Mouse (Mus musculus): ENCODE measurements around the gene Prlr.

Prlr gene

DNA sequence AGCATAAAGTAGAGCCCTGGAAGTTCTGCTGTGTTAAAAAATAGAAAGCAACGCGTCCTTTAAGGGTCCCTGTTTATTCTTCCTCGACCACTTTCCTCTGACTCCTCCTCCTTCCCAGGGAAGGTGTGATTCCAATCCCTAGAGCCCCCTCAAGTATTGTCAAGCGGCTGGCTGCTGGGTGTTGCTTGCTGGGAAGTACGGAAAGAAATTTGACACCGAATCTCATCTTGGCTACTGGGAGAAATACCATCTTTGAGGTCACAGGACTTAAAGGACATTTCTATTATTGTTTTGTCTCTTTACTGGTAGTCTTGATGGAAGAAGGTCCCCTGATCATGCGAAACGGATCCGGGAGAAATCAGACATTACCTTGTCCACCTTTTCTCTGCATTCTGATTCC lies at the start of gene Prlr:
Gene Prlr (plus strand): TSS at position 156 of the 400 bp plus-strand sequence.
- DNase-seq: no peak

DNA sequence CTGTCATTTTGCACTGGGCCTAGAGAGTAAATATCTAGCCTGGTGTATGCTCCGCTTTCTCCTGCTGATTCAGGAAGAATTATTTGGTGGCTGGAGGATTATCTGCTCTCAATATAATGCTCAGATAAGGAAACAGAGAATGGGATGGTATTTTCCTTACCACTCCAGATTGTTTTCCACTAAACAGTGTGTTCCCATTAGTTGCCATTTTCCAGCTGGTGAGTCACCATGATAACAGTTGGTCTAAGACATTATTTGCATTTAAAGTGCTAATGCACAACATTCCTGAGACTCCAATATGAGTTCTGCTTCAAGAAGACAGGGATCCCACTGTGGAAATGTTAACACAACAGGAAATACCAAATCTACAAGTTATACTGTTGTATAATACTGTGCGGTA lies 43.3 kb upstream of the Prlr start:
- DNase-seq: no peak

DNA sequence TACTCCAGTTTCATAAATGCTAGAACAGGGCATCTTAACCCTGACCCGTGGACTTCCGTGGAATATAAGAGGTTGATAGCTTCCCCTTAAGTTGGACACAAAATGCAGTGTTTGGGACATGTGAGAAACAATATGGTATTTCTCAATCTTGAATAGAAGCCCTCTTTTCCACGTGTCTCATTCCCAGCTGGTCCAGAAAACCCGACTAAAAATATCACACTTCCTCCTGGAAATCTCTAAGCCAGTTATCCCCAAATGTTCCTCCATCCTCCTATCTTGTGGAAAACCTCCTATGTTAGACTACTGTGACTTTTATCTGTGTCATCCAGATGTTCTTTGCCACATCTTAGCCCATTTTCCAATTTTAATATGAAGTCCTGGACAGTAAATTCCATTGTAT lies 42.1 kb upstream of the Prlr start:
- no peak for DNase-seq

DNA sequence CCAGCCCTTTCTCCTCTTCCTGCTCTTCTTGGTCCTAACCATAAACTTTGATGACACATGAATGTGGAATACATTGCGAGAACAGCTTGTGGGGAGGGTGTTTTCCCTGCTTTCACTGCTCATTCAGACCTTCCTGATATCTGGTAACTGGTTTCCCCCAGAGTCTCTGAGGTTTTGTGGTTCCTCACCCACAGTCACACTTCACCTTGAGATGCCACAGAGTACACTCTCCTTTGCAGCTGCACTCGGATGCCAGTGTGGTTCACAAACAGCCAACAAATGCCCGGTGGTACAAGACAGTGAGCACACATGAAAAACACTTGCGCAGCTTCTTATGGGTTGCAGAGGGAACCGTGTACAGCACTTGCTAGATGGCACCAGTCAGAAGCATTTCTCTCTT lies 32.5 kb upstream of the Prlr start:
- DNase-seq: no peak

DNA sequence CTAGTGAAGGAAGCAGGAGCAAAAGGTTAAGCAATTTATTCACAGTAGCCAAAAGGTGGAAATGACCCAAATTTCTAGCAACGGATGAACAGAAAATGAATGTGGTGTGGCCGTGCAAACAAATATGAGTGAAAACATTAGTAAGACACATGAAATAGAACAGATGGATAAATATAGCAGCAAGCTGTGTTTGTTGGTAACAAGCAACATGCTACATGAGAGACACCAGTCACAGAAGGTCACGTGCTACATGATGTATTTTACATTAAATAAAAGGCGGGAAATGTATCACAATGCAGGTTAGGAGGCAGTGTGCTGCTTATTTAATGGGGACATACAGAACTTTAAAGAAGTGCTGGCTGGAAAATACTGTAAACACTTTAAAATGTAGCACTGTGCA lies 28.8 kb upstream of the Prlr start:
- DNase-seq: no peak

DNA sequence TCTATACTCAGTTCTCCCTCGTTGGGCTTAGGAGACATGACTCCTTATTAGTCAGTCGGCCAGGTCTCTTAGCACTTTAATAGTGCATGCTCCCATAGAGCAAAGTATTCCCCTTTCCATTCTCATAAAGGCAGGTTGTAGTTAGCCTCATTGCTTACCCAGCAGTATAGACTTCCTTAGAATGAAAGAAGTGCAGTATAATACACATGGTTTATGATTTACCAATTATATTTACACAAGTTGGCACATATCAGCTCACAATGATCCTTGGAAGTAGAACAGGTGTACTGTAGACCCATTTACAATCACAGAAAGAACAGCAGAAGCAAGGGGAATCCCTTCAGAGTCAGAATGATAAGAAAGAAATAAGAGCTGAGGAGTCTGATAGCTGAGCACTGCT lies 16.4 kb upstream of the Prlr start:
- DNase-seq: no peak

DNA sequence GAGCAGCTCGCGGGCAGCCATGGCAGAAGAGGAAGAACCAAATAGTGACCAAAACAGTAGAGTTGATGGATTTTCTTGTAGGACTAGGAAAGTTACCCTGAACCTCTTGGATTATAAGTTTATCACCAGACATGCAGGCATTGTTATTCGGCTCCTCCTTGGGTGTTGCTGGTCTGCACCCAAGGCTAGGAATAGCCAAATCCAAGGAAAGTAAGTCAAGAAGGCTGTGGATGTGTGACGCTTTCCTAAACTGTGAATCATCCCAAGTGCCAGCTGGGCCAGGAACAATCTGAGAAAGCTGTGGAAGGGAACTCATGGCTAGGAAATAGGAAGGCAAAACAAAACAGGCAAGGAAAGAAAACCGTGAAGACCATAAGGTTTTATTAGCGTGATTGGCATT lies 2.0 kb upstream of the Prlr start:
- no peak for DNase-seq

DNA sequence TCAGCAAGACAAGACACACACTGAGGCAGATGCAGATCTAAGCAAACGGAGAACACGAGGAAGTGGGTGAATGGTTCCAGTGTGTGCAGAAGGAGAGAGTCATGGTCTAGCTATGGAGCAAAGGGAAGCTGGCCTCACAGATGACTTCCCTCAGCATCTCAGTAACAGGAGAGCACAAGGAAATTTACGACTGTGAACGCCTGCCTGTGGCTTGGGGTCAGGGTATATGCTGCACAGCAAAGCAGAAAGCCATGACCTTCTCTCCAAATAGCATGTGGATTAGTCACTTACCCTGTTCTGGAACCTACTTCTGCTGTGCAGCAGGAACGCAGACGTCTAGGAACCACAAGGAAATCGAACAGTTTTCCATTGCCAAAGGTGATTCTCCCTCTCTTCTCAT lies 1.4 kb upstream of the Prlr start:
- DNase-seq: no peak

DNA sequence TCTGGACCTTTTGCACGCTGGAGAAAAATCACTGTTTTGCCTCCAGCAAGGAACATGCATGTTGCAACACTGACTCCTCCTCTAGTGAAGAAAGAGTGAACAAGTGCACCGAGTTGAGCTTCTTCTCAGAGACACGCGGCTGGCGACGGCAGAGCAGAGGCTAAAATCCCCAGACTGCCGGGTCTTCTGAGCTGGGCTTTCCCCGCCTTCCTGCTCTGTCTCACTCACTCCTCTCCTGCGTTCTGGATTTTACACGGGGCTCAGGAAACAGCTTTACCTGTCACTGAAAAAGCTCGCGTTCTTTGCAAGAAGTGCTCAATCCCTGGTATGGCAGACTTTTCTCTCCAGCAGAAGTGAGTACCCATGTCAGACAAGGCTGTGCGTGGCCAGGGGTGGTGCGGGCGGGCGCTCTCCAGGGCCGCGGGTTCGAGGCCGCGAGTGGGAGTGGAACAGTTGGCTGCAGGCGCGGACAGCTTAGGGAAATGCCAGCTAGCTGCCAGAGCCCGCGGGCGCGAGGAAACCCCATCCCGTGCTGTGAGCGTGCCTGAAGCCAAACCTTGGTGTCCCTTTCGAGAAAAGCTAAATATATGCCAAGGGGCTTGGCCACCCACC lies 587 bp downstream of the Prlr start:
- DNase-seq: peak; percentile 24

DNA sequence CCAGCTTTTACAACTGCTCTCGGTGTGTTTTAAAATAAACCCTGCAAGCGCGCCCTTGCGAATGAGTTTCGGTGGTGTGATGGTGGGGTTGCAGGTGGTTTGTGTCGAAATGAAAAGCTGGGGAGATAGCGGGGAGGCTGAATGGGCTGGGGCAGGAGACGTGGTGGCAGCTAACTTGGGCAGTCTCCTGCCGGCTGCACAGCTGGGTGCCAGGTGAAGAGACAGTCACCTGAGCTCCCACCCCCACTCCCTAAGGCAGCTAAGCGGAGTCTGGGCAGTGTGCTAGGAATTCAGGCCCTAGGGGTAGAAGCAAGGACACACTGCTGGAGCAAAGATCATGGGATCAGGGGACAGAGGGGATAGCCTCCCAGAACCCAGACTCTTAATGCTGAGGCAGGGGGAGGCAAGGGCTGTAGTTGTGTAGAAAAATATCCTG lies 1.1 kb downstream of the Prlr start:
- peak; percentile 13 for DNase-seq

DNA sequence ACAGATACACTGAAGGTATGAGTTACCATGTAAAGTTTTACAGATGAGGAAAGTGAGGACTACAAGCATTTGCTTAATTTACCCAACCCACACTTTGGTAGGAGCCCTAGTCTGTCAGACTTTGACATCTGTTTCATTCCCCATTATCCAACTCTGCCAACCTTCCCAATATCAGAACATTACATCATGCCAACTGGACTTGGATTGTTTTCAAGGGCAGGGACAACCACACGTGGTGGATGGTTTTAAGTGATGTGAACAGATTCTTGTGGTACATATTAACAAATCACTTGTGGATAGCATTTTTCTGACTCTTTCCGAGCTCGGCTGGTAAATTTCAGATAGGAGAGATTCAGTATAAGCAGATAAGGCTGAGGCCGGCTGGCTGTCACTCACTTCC lies 3.7 kb downstream of the Prlr start:
- DNase-seq: no peak

DNA sequence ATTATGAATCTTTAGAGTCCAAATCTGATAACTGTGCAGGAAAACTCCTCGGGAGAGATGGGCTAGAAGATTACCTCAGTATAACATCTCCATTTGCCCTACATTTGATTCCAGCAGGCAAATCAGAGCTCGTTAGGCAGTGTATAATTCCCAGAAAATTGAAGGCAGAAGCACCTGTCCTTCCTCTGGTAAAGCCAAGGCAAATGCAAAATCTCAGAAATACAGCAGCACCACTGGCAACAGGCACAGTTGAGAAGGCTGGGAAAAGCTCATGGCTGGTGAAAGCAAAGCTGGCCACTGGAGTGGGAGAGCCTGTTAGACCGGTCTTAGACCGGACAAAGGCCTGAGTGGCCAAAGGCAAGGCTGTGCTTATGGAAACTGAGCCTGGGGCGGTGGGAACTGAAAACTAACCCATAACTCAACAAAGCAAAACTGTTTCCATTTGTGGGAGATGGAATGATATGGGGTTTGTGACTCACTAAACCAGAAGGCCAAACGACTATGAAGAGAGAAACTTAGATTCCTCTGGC lies 15.1 kb downstream of the Prlr start:
- DNase-seq: peak; percentile 2

DNA sequence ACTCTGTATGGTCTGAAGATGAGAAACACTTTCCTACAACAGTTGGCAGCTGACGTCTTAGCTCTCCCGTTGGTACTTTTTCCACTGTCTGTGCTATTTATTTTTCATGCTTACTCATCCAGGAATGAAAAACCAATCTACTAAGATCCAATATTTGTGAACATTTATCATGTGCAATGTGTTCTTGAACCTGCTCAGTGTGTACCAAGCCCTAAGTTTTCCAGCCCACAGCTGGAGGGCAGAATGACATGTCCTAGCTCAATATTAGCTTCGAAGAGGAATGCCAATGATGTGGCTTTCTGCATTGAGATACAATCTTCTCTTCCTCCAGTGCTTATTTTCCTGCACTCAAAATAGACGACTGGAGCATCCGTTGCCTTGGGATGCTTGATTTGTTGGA lies 24.0 kb downstream of the Prlr start:
- DNase-seq: no peak

DNA sequence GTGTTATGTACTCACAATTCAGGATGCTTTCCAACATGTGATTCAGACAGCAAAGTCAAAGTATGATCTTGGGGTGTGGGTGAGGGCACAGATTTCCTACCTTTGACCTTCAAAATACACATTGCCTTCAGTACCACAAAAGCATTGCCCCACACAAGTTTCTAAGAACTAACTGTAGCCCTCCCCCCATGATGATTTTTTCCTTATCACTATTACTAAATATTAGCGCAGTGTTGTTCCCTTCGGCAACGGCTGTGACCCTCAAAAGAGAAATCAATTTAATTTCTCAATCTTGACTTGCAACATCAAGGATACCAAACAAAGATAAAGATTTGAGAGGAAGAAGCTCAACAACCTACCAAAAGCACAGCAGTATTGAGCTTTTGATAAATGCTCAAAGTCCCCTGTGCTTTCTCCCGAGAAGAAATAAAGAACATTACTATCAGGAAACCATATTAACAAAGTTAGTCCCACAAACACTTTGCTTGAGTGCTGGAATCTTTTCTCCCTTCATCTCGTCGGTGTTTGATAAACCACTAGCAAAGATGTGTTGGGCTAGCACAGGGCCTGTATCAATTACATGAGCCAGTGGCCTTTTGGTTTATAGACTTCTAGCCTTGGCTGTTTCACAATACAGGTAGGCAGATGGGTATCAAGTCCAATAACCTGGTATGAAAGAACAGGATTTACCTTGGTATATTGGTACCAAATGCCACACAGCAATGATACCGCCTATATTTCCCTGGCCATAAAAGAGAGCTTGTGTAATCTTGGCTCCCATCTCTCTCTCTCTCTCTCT lies 25.7 kb downstream of the Prlr start:
- no peak for DNase-seq

DNA sequence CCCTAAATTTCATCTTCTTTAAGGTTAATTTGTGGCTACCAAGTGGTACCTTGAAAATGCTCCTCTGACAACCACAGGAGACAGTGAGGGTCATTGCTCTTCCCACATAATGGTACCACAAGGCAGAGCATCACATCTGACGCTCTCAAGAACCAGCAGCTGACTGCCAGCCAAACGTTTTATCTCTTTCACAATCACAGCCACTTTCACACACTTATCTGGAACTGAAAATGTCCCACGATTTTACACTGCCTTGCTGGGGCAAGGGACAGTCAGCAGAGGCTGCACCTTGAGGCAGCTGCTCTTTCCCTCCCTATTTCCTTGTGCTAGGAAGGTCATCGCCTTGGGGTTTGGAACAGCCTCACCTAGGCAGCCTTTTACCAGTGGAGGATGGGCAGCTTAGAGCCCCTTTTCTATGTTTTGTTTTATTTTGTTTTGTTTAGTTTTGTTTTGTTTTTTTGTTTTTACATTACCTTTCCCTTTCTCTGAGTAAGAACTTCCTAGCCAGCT lies 33.3 kb downstream of the Prlr start:
- no peak for DNase-seq

DNA sequence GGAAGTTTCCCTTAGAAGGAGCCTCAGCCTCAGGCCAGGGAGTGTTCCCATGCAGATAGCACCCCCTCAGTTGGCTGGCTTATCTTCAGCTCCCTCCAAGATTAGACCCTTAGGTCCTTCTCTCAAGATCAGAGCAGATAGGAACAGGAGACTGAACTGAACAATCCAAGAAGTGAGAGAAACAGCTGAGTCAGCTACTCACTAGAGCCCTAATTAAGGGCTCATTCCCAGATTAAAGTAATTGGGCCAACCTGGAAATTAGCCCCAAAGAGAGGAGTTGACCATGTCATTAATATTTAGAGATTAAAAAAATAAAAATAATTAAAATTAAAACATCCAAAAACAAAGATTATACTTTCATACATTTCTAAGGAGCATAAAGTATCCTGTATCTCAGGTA lies 35.0 kb downstream of the Prlr start:
- DNase-seq: no peak

DNA sequence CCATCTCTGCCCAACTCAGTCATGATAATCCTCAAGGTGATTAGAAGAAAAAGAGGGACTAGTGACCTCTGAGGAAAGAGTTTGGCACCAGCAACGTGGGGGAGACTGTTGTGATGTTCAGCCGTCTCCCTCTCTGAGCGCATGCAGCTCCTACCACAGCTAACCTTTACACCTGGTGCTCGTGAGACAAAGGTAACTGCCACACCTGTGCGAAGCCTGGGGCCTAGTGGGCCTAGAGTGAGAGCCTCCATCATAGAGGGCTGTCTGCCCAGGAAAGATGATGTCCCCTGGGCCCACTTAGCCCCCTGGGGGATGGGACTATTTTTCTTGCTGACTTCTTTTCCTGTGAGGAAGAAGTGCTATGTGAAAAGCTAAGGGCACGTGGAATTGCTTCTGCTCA lies 36.2 kb downstream of the Prlr start:
- no peak for DNase-seq

DNA sequence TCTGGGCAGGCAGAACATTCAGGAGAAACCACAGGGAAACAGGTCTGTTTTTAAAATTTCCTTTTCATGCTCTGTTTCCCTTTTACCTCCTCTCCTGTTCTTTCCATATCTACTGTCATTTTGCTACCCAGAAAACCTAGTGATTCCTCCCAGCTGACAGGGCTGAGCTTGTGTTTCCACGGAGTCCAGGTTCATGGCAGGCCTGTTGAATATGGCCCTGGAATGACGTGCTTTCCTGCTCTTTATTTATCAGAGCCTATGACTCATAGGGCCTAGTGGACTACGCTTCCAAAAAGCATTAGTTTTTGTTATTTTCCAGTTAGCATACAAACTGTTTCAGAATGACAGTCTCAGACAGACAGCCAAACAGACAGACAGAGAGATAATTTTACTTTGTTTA lies 36.7 kb downstream of the Prlr start:
- no peak for DNase-seq

DNA sequence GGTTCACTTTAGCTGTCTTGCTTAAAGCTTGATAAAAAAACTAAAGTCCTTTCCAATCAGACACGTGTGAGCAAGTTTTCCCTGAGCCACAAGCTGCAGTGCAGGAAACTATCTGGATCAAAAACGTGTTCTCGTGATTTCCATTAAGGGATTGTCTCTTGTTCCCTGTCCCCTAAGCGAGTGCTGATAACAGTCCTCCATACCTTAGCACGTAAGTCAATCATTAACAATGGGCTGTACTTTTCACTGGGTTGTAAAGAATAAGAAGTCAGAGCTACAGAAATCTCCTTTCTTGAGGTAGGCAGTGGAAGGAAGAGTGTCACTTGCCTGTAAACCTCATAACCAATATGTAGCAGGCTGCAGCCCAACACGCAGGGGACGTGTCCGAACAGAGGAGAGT lies 38.7 kb downstream of the Prlr start:
- DNase-seq: no peak

DNA sequence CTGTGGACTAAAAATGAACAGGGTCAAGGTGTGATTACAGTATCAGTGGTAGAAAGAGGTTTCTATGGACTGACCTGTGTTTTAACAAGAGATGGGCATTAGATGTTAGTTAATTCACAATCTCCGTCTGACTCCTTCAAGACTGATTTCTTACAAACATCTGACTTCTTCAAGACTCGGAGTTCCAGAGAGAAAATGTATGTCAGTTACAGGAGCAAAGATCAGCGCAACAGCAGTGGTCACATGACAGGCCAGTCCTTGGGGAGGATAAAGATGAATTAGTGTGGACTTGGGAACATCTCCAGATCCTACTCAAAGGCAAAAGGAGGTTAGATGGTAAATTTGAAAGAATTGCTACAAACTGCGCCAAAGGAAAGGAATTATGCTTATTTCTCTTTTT lies 39.2 kb downstream of the Prlr start:
- DNase-seq: no peak

DNA sequence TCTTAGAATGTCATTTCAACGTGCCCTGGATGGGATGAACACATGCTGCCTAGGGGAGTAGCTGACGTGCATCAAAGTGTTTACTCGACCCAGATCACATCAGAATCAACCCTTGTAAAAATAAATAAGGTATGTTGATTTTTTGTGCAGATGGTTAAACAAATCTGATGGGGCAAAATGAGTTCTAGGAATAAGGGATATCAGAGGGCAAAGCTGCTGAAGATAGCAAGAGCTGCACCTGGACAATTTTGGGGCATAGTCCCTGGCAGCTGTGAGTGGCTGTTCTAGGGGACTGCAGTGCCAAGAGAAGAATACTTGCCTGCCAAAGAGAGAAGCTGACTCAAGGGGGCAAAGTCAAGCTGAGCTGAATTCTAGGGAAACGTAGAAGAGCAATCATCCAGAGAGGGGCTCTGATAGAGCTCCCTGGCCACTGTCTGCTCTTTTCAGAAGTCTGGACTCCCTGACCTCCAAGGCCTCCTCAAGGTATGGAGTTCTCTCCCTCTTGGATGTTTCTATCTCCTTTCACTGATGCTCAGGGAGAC lies 46.6 kb downstream of the Prlr start:
- DNase-seq: peak; percentile 43

DNA sequence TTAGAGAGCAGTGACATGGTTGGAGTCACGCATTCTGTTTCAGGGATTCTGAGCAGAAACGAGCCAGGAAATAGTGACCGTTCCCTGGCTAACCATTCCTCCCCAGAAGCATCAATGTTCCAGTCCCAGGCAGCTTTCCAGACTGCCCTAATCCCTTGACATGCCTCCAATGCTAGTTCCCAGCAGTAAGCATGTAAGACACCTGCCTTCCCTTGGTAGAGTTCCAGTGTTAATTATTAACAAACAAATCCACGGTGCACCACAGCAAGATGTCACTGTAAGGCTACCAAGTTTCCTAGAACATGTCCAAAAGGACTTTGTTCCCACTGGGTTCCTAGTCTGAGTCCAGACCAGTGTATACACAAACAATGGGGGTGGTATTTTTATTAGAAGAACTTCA lies 48.7 kb downstream of the Prlr start:
- peak; percentile 72 for DNase-seq

DNA sequence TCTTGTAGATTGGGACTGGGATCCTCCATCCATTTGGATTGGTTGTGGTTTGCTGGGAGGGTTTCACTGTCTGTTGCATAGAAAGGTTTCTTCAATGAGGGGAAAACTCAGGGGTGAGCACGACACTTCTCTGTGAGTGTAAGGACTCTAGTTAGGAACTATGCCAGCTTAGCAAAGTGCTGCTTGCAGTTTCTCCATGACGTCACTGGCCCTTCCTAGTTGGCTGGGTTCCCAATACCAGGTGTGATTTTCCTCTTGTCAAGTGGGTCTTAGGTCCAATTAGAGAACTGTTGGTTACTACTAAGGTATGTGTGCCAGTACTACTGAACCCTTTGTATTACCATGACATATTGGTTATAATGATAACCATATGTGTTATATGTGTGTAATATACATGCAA lies 51.6 kb downstream of the Prlr start:
- DNase-seq: no peak

DNA sequence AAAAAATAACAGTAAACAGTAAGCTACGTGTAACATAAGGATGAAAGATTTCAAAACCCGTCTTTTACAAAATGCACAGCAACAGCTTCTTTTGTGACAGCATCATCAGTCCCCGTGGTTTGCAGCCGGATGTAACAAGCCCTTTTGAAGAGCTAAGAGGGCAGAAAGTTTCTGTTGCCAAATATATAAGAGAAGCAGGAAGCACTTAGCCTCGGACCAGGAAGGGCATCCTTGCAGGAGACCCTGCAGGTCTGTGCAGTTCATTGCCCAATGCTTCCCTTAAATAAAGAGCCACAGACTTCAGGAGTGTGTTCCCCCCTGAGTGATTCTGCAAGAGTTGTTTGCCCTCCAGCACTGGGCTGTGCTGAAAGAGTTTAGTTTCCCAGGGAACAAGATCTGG lies 58.9 kb downstream of the Prlr start:
- no peak for DNase-seq

Data from kidney, postnatal 14 days (tissue).